Mouse (Mus musculus) ovary, adult 18-20 months (tissue): ENCODE data around the gene Trim42.

ENCODE experiments used
- DNase-seq: peaks from one replicate; pipeline ENCODE4 v3.0.0; 2022; ENCODE audit warnings: low spot score, mixed read lengths

The Trim42 gene

GRCm38 (mm10) chr9:97369591-97369990 lies at the start of gene Trim42:
TSS of gene Trim42 (minus strand) at chr9:97369958.
- no peak for DNase-seq

GRCm38 (mm10) chr9:97414876-97415668 lies 45.3 kb upstream of the Trim42 start:
- DNase-seq, result no peak

GRCm38 (mm10) chr9:97408142-97408541 lies 38.4 kb upstream of the Trim42 start:
- no peak for DNase-seq

GRCm38 (mm10) chr9:97356441-97356840 lies 13.3 kb downstream of the Trim42 start:
- DNase-seq, result no peak

DNA sequence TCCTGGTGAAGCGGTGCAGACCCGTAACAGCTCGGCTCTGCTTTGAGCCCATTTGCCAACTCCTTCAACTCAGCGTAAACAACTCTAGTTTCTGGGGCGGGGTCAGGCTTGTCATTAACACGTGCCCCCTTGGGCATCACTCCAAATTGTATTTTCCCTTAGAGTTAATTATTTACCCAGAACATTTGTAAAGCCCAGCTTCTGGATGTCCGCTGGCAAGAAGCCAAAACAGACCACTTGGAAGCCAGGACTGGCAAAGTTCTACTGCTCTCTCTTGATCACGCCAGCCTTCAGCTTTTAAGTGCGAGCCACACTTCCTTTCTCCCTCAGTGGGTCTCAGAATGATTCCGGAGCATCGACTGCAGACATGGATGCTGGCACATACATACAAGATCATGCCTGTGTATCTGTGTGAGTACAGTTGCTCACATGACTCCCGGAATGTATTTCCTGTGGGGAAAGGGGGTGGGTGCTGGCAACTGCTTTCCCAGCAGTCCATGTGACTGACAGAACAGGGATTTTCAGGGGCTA lies 24.9 kb downstream of the Trim42 start:
- no peak for DNase-seq

DNA sequence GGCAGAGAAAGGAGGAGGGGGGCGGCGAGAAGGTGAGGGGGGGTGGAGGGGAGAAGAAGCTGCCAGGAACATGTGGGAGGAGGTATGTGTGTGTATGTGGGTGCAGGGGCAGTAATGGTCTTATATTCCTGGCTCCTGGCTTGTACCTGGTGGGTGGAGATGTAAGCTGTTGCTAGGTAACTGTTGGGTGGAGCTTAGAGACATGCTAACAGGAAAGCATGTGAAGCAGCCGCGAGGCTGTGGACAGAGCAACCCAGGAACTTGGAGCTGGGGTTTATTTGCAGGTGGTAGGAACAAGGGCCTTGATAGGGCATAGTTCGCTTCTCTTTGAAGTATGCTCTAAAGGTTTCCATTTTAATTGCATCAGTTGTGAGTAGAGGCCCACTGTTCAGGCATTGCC lies 28.0 kb downstream of the Trim42 start:
- DNase-seq, result no peak

DNA sequence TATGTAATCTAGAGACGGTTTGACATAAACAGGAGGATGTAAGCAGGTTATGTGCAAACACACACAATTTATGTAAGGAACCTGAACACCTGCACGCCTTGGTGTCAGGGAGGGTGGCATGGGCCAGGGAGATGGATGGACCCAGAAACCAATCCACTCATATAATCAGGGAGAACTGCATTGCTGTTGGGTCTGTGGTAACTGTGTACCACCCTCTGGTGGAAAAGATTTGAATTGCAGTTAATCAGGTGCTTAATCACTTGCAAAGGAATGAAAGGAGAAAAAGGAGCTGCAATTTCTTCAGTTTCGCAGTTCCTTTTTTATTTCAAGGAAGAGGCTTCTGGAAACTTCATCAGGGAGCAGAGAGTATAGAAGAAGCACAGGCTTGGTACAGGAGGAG lies 46.9 kb downstream of the Trim42 start:
- no peak for DNase-seq

DNA sequence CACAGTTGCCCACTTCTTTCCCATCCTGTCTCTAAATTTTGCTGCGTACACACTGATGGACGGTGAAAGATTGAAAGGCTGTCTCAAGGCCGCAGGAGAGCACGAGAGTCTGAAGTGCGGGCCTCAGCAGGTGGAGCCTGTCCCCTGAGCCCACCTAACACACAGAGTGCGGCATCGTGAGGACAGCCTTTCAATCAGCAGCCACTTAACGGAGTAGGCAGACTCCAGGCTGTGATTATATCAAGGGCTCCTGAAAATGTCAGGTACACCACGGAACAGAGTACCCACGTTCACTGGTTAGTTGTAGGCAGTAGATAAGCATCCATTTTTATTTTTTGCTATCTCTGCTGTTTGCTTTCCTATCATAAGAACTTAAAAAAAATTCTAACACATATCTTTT lies 47.6 kb downstream of the Trim42 start:
- no peak for DNase-seq

GRCm38 (mm10) chr9:97315421-97316055 lies 54.2 kb downstream of the Trim42 start:
- no peak for DNase-seq

DNA sequence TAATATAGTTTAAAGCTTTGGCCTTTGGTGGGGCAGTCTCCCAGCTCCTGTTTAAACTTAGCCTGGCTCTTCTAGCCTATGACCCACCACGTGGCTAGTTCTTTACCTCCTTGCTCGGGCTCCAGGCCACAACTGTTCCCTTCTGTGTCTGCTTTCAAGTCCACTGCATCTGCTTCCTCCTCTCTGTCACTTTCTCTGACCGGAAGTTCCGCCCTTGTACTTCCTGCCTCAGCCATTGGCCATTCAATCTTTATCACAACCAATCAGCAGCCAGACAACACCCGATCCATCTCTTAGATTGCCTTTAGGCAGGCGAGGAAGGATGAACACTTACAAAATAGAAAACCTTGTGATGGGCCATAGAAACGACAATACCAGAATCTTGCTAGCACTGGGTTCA lies 58.1 kb downstream of the Trim42 start:
- DNase-seq, result no peak

- no peak for DNase-seq
These were observed 60.2 kb downstream of the Trim42 start for GRCm38 (mm10) chr9:97309509-97310053.

GRCm38 (mm10) chr9:97307705-97308485 lies 61.9 kb downstream of the Trim42 start:
- DNase-seq, result no peak
